Mouse (Mus musculus): ENCODE measurements around the gene Bpnt1. TPM values are rescaled to one million over a fixed set of nuclear protein-coding genes. Genes with fewer than 3 reads are reported as not detected.

Bpnt1 gene
- total RNA-seq, 2 experiments from 2014 or later, result 51.3 to 53.3 TPM

- no peak for DNase-seq
- intact Hi-C loops (cut with DNase I), result no loop called here
Measured at GRCm38 (mm10) chr1:185369979-185370378, 38.0 kb downstream of the Bpnt1 start.

GRCm38 (mm10) chr1:185376390-185376789, 44.4 kb downstream of the Bpnt1 start:
- intact Hi-C loops (cut with DNase I), result no loop called here
- no peak for DNase-seq

GRCm38 (mm10) chr1:185377429-185377828, 45.5 kb downstream of the Bpnt1 start:
- no peak for DNase-seq
- intact Hi-C loops (cut with DNase I), result no loop called here

DNA sequence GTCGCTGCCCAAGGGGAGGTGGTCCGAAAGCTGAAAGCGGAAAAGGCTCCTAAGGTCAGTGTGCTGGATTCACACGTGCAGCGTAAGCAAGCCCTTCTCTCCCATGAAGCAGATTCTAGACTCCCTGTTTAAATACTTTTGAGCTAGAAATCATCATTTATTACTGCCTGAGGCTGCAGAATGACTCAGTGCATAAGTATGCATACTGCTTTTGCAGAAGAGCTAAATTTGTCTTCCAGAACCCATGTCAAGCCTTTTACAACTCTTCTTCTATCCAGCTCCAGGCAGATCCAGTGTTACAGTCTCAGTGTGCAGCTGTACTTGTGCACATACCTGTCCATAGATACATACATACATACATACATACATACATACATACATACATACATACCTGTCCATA, 69.7 kb downstream of the Bpnt1 start:
- DNase-seq, result no peak

GRCm38 (mm10) chr1:185404021-185404420, 72.1 kb downstream of the Bpnt1 start:
- intact Hi-C loops (cut with DNase I), result loop anchor here (10.0 kb wide), 1 partner anchor 149 kb away; no protein-coding TSS in a partner anchor
- DNase-seq, result no peak

More for the DNA sequence above, 69.7 kb downstream of the Bpnt1 start:
- intact Hi-C loops (cut with DNase I), result loop anchor here (10.0 kb wide), 1 partner anchor 147 kb away; no protein-coding TSS in a partner anchor

DNA sequence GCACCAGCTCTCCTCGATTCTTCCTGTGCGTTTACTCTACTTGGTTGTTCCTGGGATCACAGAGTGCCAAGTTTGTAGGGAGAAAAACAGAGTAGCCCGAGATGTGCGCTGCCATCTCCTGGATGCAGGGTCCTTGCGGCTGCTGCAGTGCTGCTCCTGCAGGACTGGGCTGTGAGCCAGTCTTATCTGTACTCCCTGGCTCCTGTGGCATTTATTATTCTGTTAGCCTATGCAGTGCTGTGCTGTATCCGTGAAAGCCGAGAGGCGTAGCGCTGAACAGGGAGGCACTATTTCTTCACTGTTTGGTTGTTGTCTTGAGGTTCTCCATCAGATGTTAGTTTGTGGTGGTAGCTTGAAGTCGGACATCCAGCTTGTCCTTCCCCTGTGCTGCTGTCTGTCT, 74.0 kb downstream of the Bpnt1 start:
- intact Hi-C loops (cut with DNase I), result loop anchor here (5.0 to 10.0 kb wide), 2 partner anchors 96 to 151 kb away; no protein-coding TSS in a partner anchor
- no peak for DNase-seq

Small RNA genes within 50 kb of the gene (microRNA-seq; reads per million reads assigned to microRNA genes)
- gene Mir194-1, result not detected
- not detected for gene Mir215

Other genes starting within 250 kb of the Bpnt1 start
- gene Rab3gap2, start 128.0 kb upstream of the Bpnt1 start, total RNA-seq (2021), result 10 to 100 TPM; 51.9 to 52.7 TPM
- 10 to 100 TPM; 28.8 to 29.8 TPM for gene Iars2, start 2.8 kb upstream of the Bpnt1 start, total RNA-seq (2021)
- 100 to 1,000 TPM; 110 to 111 TPM for gene Eprs, start 30.9 kb downstream of the Bpnt1 start, total RNA-seq (2021)
- 10 to 100 TPM; 14.7 to 16.2 TPM for gene Slc30a10, start 122.7 kb downstream of the Bpnt1 start, total RNA-seq (2021)